Mouse (Mus musculus) cerebellum, adult 18-20 months (tissue): ENCODE results near the gene Itih5.

Experiments
- DNase-seq, 2 experiments: peaks; one replicate each; pipeline ENCODE4 v3.0.0; 2021

Itih5 gene

DNA sequence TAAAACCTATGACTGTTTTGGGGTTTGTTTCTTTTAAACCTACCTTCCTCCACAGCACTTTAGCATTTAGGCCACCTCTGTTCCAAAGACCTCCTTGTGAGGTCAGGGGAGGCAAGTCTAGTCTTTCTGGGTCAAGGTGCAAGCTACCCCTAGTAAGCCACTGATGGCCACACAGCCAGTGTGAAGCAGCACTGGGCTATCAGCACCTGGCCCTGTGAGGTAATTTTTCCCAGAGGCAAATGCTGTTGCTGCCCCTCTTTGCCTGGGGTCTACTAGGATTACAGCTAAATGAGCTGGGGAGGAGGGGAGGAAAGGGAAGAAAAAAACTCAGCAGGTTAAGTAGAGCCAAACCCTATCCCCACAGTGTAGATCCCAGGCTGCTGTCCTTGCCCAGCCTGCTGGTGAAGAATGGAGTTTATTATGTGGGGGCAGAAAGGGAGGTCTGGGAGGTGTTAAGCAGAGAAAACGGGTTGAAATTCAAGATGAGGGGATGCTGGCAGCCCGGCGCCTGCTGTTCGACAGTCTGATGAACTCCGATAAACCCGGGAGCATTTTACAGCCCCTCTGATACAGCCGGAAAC lies 110.6 kb downstream of the Itih5 start:
- no peak for DNase-seq

DNA sequence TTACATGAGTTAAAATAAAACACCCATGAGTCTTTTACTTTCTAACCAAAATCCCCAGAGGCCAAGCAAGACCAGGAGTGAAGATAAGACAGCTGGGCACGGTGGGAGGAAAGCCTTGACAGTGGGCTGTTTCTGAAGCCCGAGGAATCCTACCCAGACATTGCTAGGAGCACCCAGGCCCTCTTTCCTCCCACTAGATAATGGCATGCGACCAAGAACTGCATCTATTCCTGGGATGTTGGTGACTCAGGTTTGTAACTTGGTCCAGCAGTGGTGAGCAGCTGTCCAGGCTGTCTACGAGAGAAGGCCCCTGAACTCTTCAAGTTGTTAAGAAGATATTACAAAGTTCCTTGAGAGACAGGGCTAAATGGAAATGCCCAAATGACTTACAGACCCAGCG lies 112.5 kb downstream of the Itih5 start:
- DNase-seq: no peak

DNA sequence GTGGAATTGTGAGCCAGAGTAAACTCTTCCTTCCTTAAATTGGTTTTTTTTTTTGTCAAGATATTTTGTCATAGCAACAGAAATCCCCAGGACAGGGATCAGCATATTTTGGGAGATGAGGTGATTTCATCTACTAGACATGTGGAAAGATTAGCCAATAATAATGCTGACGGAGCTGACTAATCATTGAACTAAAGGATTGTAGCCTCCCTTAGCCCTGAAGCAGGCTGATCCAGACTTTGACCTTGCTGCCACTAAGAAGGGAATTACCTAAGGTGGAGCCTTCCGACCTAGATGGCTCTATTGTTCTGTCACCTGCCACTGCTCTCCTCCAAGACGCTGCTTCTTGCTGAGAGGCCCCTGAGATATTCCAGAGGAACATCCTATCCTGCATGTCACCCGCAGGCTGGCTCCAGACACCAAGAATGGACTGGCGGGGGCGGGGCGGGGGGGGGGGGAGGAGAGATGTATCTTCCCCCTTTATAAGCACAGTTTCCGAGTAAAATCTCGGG lies 119.3 kb downstream of the Itih5 start:
- DNase-seq: no peak

DNA sequence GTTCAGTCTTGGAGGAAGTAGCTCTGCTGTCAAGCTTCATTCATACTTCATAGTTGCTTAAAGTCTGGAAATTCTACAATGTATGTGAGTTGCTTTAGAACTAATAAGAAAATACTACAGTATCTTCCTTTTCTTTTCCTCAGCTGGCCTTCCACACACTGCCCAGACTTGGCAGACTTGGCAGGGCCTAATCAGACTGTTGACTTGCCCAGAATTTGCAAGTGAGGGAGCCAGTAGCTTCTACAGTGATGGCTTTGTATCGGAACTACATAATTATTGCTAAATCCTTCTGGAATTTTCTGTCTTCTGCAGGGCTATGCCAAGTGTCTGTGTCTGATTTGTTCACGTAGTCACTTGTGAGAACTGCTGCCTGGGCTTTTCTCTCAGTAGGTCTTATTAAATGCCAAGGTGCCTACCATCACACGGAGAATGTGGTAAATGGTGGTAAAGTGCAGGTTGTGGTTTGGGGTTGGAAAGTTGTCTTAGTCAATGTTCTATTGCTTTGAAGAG lies 120.2 kb downstream of the Itih5 start:
- DNase-seq: peak in 1 of 2 experiments; percentile 5

DNA sequence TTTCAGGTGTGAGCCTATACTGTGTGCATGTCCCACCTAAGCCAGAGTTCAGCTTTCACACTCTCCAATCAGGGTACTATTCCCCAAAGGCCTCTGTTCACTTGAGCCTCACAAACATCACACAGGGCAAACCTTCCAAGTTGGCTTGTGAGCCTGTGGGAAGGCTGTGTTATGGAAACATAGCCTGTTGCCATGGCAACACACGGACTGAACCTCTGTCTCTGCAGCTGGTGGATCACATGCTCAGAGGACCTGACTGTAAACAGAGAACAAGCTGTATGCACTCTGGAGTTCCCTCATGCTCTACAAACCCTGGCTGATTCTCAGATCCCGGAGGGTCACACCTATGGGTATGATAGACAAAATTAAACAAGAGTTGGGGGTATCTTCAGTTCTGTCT lies 122.8 kb downstream of the Itih5 start:
- no peak for DNase-seq

DNA sequence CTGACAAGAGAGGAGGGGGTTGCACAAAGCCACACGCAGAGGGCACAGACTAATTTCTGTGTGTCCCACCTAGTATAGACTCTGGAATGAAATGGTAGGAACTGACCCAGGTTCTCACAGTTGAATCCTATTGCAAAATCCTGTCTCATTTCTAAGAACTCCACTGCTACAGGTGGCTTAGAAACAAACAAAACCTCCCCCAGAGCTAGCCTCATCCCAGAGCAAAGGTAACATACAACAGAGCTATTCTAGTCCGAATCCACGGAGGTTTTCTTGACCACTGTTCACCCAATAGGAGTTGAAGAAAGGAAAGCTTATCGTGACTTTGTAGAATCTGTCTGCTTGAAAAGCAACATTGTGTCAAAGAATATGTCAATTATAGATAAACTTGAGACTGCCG lies 130.3 kb downstream of the Itih5 start:
- DNase-seq: no peak

DNA sequence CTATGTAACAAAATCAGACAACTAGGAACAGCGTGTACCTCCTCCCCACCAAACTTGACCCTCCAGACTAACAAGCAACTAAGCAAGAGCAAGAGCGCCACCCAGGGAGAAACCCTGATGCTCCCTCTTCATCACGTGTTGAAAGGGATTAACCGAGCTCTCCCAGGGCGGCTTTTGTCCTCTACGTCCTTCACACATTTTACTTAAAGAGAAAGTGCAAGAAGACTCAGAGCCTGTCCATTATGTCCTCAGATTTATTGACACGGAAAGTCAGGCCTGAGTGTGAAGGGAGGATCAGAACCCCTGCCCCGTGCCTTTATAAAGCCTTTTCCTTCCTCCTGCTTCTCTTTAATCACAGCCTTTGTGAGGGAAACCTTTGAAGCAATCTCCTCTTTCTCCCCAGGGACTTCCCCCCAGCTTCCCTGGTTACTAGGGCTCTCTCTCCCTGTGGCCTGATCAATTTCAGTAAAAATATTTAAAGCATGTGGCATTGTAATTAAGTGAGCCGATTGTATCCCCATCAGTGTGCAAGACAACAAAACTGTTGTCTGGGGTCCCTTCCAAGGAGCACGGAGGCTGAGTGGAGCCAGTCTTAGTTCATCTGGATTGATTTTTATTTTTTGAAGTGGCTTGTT lies 131.4 kb downstream of the Itih5 start:
- DNase-seq: peak; percentile 5 to 11

DNA sequence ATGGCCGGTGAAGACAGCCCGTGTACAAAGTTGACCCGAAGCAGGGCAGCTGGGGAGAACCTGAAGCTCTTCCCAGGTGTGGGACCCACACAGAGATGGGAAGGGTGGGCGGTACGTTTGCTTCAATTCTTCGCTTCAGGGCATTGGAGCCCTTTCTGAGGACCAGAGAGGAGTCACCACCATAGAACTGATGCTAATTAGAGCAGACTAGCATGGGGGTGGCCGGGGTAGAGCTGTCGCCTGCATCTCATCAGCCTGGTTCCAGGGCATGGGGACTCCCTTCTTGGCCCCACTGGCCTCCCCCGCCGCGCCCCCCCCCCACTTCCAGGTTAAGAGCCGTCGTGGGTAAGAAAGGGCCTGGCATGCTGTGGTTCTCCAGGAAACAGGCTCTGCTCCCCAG lies 132.6 kb downstream of the Itih5 start:
- DNase-seq: no peak

DNA sequence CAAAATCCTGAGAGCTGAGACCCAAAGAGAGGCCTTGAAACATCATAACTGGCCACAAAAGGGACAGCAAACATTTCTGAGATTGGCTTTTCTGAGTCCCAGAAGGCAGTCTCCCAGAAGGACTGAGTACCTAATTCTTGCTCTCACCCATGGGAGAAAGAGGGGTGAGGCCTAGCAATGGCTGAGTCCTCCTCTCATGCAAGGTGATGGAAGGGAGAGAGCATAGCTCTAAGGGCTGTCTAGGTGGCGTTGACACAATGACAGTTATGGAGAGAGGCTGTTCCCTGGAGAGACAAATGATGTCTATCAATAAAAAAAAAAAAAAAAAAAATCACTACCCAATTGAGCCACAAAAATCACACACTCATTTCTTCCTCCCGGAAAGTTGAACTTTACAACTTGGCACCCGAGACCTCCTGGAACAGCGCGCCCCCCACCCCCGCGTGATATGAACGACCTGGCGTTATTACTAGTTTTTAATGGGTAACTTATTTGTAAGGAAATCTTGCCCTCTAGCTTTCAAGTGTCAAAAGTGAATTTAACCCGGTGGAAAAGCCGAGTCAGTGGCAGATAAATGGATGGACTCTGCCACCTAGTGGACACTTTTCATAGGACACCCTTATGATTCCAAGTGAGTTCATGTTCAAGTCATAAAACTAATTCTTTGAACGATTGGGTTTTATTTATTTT lies 134.9 kb downstream of the Itih5 start:
- peak; percentile 49 to 68 for DNase-seq

DNA sequence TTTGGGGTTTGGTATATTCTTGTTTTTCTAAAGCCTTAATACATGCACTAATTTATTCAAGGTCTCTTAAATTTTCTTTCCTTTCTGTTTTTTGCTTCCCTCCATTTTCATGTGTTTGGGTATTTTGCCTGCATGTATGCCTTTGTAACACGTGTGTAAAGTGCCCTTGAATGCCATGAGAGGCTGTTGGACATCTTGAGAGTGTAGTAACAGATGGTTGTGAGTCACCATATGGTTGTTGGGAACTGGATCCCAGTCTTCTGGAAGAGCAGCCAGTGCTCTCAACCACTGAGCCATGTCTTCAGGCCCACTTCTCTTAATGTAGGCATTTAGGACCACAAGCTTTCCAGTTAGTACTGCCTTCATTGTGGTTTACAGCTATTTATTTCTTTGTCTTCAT lies 135.5 kb downstream of the Itih5 start:
- no peak for DNase-seq

DNA sequence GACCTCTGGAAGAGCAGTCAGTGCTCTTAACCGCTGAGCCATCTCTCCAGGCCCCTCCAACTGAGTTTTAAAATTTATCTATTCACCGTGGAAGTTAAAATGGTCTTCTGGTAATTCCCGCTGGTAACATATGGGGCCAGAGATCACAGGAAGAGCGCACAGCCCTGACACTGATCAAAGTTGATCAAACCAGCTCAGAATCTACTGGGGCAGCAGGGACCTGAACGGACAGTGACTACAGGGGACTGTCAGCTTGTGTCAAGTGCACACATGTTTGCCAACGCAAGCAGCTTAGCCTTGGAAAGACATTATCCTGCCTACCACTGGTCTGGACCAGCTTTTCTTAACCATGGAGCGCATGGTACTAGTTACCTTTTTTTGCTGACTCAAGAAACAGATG lies 136.7 kb downstream of the Itih5 start:
- no peak for DNase-seq

DNA sequence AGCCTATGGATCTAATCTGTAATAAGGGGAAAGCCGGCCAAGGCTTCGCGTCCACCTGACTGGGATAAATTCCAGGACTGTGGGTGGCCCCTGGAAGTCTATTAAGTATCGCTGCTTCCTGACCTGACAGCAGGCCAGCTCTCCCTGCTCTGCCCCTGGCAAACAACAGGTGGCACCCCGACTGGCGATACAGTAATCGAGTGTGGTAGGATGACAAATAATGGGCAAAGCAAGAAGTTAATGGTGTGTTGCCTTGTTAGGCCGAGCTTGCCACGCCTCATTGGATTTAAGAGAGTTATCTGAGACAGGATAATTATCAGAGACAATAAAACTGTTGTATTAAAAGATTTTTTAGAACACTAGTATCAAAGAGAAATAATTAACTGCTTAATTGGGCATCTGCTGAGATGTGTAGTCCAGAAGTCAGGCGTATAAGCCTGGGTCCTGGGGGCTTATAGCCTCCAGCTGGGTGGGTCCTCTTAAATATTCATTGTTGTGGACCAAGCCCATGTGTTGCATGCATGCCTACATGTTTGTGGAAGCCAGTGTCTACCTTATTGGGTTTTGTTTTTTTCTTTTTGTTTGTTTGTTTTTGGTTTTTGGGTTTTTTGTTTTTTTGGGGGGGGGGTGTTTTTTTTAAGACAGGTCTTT lies 140.3 kb downstream of the Itih5 start:
- DNase-seq: no peak

DNA sequence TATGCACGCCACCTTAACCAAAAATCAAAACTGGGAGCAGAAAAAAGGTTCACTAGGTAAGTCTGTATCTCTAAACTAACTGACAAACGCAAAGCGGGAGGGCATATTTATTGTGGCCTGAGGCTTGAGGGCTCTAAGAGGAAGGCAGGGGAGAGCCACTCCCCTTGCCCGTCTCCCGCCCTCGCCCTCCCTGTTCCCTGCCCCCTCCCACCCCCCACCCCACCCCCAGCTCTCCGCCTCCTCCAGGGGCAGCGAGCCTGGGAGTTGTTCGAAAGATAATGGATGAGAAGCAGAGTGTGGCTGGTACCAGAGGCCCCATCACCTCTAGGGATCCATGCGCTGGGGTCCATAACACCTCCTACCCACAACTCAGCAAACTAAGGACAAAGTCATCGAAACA lies 142.5 kb downstream of the Itih5 start:
- DNase-seq: no peak

DNA sequence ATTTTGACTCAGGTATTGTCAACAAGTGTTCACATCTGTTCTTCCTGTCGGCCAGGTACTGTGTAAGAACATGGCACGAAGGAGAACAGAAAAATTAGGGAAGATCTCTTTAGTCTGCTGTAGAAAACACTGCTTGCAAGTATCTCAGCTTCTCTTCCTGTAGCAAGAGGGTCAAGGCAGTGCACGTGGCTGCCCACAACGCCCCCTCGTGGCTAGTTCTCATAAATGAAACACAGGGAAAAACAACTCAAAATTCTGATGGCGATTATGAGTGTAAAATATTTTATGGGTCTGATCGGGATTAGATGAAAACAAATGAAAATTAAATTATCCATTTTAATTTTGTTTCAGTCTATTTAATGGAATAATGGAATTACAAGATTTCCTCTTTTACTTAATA lies 146.9 kb downstream of the Itih5 start:
- no peak for DNase-seq

DNA sequence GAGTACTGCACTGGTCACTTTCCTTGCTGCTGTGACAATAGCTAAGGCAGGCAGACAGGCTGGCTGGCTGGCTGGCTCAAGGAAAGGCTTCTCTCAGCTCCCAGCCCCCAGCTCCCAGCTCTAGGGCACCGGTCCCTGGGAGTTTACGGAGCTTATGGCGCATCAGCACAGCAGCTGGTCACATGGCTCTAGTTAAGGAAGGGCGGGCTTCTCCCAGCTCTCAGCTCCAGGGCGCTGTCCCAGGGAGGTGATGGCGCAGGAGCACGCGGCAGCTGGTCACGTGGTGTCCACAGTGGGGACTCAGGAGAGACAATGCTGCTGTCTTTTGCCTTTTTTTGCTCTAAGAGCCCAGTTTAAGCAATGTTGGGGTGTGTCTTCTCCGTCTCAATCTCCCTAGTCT lies 147.4 kb downstream of the Itih5 start:
- no peak for DNase-seq

DNA sequence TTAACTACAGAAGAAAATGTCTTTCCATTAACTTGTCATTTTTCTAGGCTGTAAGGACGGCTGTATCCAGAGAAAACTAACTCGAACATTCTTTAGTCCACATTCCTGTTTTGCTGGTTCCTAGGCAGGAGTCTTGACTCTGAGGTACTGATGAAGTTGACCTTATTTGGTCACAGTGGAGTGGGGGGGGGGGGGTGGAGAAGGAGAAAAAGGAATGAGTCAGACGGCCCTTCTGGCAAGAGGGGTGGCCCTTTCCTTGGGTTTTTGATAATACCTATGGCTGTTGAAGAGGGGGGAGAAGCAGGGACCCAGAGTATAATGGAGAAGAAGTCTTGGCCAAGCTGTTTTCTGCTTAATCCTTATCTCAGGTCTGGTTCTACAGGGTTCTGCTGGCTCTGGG lies 148.0 kb downstream of the Itih5 start:
- DNase-seq: no peak

DNA sequence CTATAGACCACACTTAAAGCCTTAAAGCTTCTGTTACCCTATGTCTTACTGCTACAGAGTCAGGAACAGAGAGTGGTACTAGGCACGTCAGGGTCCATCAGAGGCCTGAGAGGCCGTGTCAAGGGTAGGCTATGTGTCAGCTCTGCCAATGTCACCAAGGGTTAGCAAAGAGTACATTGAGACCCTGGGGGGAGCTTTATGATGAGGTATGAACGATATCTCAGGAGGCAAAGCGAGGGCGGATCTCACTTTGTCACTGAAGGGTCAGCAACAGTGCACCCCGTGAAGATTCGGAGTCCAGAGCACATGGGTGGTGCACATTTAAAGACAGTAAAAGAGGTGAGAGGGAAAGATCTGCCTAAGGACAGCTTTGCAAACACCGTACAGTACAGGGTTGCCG lies 148.6 kb downstream of the Itih5 start:
- DNase-seq: no peak

DNA sequence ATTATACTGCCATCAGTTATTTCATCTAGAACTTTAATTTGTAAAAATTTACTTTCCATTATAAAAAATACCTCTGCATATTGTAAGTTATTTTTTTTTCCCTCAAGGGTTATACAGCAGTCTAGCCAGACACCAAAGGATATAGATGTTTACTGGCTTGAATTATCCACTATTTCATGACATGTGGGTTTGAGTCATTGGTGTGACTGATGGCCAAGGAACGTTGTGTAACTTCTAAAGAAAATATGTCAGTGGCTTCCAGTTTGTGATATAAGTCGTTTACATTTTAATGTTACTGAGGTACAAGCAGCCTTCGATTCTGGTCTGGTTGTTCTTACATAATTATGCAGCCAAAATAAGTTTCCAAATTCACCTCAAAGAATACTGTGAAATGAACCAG lies 151.5 kb downstream of the Itih5 start:
- DNase-seq: no peak
